Mouse (Mus musculus) c-Kit-positive CD71-positive TER-119-negative erythroid progenitor cells, embryonic 14.5 days (primary cell): ENCODE data around the gene Thoc3.

Experiments
- DNase-seq: peaks from one replicate; pipeline ENCODE4 v3.0.0-alpha.2; 2013; ENCODE audit warnings: low read depth

Thoc3 gene

GRCm38 (mm10) chr13:54443693-54444092 lies 25.0 kb downstream of the Thoc3 start:
- DNase-seq = no peak

- DNase-seq = no peak
These were observed 28.7 kb downstream of the Thoc3 start for GRCm38 (mm10) chr13:54439912-54440311.

- no peak for DNase-seq
These were observed 29.8 kb downstream of the Thoc3 start for GRCm38 (mm10) chr13:54438814-54439213.

GRCm38 (mm10) chr13:54437083-54437482 lies 31.6 kb downstream of the Thoc3 start:
- no peak for DNase-seq

- no peak for DNase-seq
These were observed 32.0 kb downstream of the Thoc3 start for GRCm38 (mm10) chr13:54436666-54437065.

GRCm38 (mm10) chr13:54431161-54431560 lies 37.5 kb downstream of the Thoc3 start:
- no peak for DNase-seq

GRCm38 (mm10) chr13:54430051-54430450 lies 38.6 kb downstream of the Thoc3 start:
- DNase-seq = no peak

GRCm38 (mm10) chr13:54428771-54429170 lies 39.9 kb downstream of the Thoc3 start:
- DNase-seq = no peak

- no peak for DNase-seq
These were observed 41.6 kb downstream of the Thoc3 start for GRCm38 (mm10) chr13:54426781-54427655.

GRCm38 (mm10) chr13:54425269-54425668 lies 43.4 kb downstream of the Thoc3 start:
- no peak for DNase-seq

GRCm38 (mm10) chr13:54420226-54420625 lies 48.4 kb downstream of the Thoc3 start:
- no peak for DNase-seq

GRCm38 (mm10) chr13:54418781-54419327 lies 49.8 kb downstream of the Thoc3 start:
- DNase-seq = no peak

GRCm38 (mm10) chr13:54415059-54415458 lies 53.6 kb downstream of the Thoc3 start:
- DNase-seq = no peak

GRCm38 (mm10) chr13:54412721-54413120 lies 55.9 kb downstream of the Thoc3 start:
- no peak for DNase-seq

- no peak for DNase-seq
These were observed 56.4 kb downstream of the Thoc3 start for GRCm38 (mm10) chr13:54412236-54412635.

GRCm38 (mm10) chr13:54411656-54412055 lies 57.0 kb downstream of the Thoc3 start:
- no peak for DNase-seq
